Mouse (Mus musculus) E14TG2a.4 (cell line): ENCODE data around the gene Gpr25.

ENCODE experiments used
- CTCF ChIP-seq: conservative IDR thresholded peaks from 2 replicates; pipeline ENCODE4 v1.5.1; 2014; ENCODE audit warnings: low read length
- POU5F1 ChIP-seq: IDR thresholded peaks from 2 replicates; pipeline ENCODE4 v1.6.1; 2014; ENCODE audit warnings: low read length, borderline replicate concordance

DNA sequence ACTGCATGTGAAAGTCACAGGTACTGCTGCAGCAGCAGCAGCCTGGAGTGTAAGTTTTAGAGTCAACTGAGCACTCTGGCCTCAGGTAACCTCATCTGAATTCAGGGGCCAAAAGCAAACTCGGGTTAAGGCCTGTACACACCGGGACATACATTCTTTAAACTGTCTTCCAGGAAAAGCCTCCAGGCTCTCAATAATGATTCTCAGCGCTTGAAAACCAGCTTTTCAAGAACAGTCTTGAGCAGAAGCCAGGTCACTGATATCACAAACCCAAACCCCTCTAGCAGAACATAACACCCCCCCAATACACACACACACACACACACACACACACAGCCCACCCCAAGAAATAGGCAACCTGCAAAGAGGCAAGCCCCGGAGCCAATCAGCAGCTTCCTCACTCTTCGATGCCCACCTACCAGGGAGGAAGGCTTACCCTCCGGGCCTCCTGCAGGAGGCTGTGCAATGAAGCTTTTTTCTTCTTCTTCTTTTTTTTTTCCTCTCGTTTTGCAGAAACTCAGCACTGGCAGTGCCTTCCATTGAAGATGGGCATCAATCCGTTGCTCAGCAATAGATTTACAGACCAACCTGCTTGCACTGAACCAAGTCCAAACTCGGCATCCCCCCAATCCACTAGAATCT lies 28.3 kb downstream of the Gpr25 start:
- TF ChIP-seq CTCF (no peak), POU5F1 (no peak)
